Mouse (Mus musculus) G1E (cell line): ENCODE measurements around the gene Clcnka. TPM values are rescaled to one million over a fixed set of nuclear protein-coding genes. Genes with fewer than 3 reads are reported as not detected.

ENCODE experiments used
- ATAC-seq: 2 replicates; pipeline ENCODE4 v1.8.0; 2016; ENCODE audit warnings: mild to moderate bottlenecking; ENCODE audit not compliant: insufficient number of reproducible peaks, poor library complexity, low FRiP score, severe bottlenecking; ENCODE audit errors: extremely low read depth
- DNase-seq: peaks from one replicate; pipeline ENCODE4 v3.0.0; 2012; ENCODE audit warnings: low spot score
- H3K27me3 ChIP-seq: 2 replicates; pipeline ENCODE4 v1.6.1; 2012; ENCODE audit warnings: mild to moderate bottlenecking, low read length, inconsistent platforms; ENCODE audit not compliant: insufficient read depth
- H3K36me3 ChIP-seq: replicated peaks from 2 replicates; pipeline ENCODE3; 2012; ENCODE audit warnings: mild to moderate bottlenecking, inconsistent platforms
- H3K4me1 ChIP-seq: 2 replicates; pipeline ENCODE4 v1.6.1; 2012; ENCODE audit warnings: low read depth, low read length, inconsistent platforms, mixed read lengths; ENCODE audit not compliant: insufficient read depth
- H3K4me3 ChIP-seq: 2 replicates; pipeline ENCODE4 v1.5.1; 2012; ENCODE audit warnings: low read depth, mild to moderate bottlenecking, inconsistent platforms, low read length, moderate library complexity, mixed read lengths
- H3K9me3 ChIP-seq: replicated peaks from 2 replicates; pipeline ENCODE4 v1.6.1; 2012; ENCODE audit warnings: inconsistent platforms
- CTCF ChIP-seq: IDR thresholded peaks from 2 replicates; pipeline ENCODE4 v1.5.1; 2012; ENCODE audit warnings: low read depth, low read length, inconsistent platforms, mixed read lengths
- GATA1 ChIP-seq: IDR thresholded peaks from 2 replicates; pipeline ENCODE4 v1.6.1; 2012; ENCODE audit warnings: borderline replicate concordance, low read length, inconsistent platforms, mixed read lengths
- GATA2 ChIP-seq: IDR thresholded peaks from 2 replicates; pipeline ENCODE4 v1.6.1; 2012; ENCODE audit warnings: low read depth, low read length, inconsistent platforms, borderline replicate concordance
- POLR2AphosphoS5 ChIP-seq: IDR thresholded peaks from 2 replicates; pipeline ENCODE4 v1.6.1; 2012; ENCODE audit warnings: low read depth, low read length, inconsistent platforms; ENCODE audit not compliant: insufficient replicate concordance
- TAL1 ChIP-seq: conservative IDR thresholded peaks from 2 replicates; pipeline ENCODE4 v1.6.1; 2012; ENCODE audit warnings: low read depth, low read length, inconsistent platforms, mixed read lengths
- polyA plus RNA-seq: library from polyadenylated mRNA; stranded (reverse); fragments of >175 nt; gene quantifications from 2 replicates; pipeline ENCODE4 v1.2.3, GENCODE M21; 2012
- total RNA-seq, 2 experiments: library from RNA; stranded (forward) in 1 of 2; stranded (reverse) in 1 of 2; fragments of 200-1000 nt in 1 of 2; fragments of >200 nt in 1 of 2; fragmentation: Nextera tagmentation in 1 of 2; gene quantifications; 2 replicates each; pipeline ENCODE4 v1.2.3; 2014 to 2017

Clcnka gene
- total and polyA plus RNA-seq, 3 experiments: not detected

DNA sequence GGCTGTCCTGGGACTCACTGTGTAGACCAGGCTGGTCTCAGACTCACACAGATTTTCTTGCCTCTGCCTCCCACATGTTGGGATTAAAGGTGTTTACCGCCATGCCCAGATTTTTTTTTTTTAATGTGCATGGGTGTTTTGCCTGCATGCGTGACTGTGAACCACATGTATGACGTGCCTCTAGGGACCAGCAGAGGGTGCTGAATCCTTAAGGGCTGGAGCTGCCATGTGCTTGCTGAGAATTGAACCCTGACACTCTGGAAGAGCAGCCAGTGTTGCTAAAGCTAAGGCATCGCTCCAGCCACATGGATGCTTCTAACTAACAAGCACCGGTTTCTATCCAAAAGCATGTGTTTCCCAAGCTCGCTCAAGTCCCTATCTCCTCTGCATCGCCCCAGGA is 12.4 kb downstream of the Clcnka start:
- Histone ChIP-seq H3K36me3 (no peaks in the 10 kb centered on the region), H3K4me1 (no peaks in the 10 kb centered on the region; the same call in 1 of the 2 replicates), H3K9me3 (no peaks in the 10 kb centered on the region), H3K4me3 (no peak overlapping the region), H3K27me3 (peaks cover 18% of the 10 kb centered on the region; the same call in 1 of the 2 replicates)
- ATAC-seq: no peak
- DNase-seq: no peak
- TF ChIP-seq CTCF: no peak
- TF ChIP-seq GATA1: no peak
- TF ChIP-seq POLR2AphosphoS5: no peak
- TF ChIP-seq GATA2: no peak
- no peak for TF ChIP-seq TAL1

DNA sequence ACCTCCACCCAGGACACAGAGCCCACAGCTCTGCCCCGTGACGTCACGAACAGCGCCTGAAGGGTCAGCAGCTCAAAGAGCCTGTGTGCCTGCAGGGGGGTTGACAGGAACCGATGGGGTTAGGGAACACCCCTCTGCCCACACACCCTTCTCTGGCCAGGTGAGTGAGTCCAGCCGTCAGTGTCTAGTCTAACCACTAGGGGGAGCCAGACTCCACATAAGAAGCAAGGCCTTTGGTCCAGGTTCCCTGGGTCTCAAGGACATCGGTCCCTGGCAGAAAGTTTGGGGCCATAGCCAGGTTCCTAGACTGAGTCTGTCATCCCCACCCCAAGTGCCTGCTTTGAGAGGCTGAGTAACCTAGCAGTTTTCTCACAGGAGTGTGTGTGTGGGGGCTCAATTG is 13.2 kb downstream of the Clcnka start:
- DNase-seq (peak; percentile 60), ATAC-seq (0 out of 2 replicates have a peak, but pooled peaks have one; percentile 34)
- Histone ChIP-seq H3K27me3 (peaks cover 21% of the 10 kb centered on the region; the same call in 1 of the 2 replicates), H3K4me3 (no peak overlapping the region), H3K4me1 (no peaks in the 10 kb centered on the region; the same call in 1 of the 2 replicates), H3K36me3 (no peaks in the 10 kb centered on the region), H3K9me3 (no peaks in the 10 kb centered on the region)
- TF ChIP-seq GATA1: no peak
- peak; percentile 76 for TF ChIP-seq CTCF
- no peak for TF ChIP-seq GATA2
- no peak for TF ChIP-seq TAL1
- TF ChIP-seq POLR2AphosphoS5: no peak

- Histone ChIP-seq H3K27me3 (peaks cover 12% of the 10 kb centered on the region; the same call in 1 of the 2 replicates), H3K4me1 (no peaks in the 10 kb centered on the region; the same call in 1 of the 2 replicates), H3K36me3 (no peaks in the 10 kb centered on the region), H3K9me3 (no peaks in the 10 kb centered on the region), H3K4me3 (no peak overlapping the region)
- TF ChIP-seq POLR2AphosphoS5 (no peak), GATA1 (no peak), CTCF (no peak), TAL1 (no peak), GATA2 (no peak)
- DNase-seq (no peak), ATAC-seq (no peak)
These were observed 16.1 kb downstream of the Clcnka start for GRCm38 (mm10) chr4:141382406-141382805.

GRCm38 (mm10) chr4:141379674-141380073 is 18.9 kb downstream of the Clcnka start:
- DNase-seq (no peak), ATAC-seq (no peak)
- Histone ChIP-seq H3K4me3 (no peak overlapping the region), H3K36me3 (no peaks in the 10 kb centered on the region), H3K4me1 (no peaks in the 10 kb centered on the region), H3K9me3 (no peaks in the 10 kb centered on the region), H3K27me3 (peaks cover 18% of the 10 kb centered on the region; the same call in 1 of the 2 replicates)
- TF ChIP-seq CTCF (no peak), TAL1 (no peak), POLR2AphosphoS5 (no peak), GATA2 (no peak), GATA1 (no peak)

GRCm38 (mm10) chr4:141372426-141372825 is 26.1 kb downstream of the Clcnka start:
- Histone ChIP-seq H3K27me3 (peaks cover 17% of the 10 kb centered on the region), H3K36me3 (no peaks in the 10 kb centered on the region), H3K9me3 (no peaks in the 10 kb centered on the region), H3K4me3 (no peak overlapping the region), H3K4me1 (no peaks in the 10 kb centered on the region)
- TF ChIP-seq POLR2AphosphoS5: no peak
- TF ChIP-seq TAL1: no peak
- ATAC-seq (no peak), DNase-seq (no peak)

- no peak for ATAC-seq
- no peaks in the 10 kb centered on the region for H3K36me3 ChIP-seq
- TF ChIP-seq CTCF (no peak), GATA2 (no peak), TAL1 (no peak), GATA1 (no peak), POLR2AphosphoS5 (no peak)
- DNase-seq: no peak
- peaks cover 10% of the 10 kb centered on the region for H3K27me3 ChIP-seq
- no peaks in the 10 kb centered on the region for H3K9me3 ChIP-seq
- H3K4me1 ChIP-seq: no peaks in the 10 kb centered on the region
- no peak within 1 kb of the TSS for H3K4me3 ChIP-seq
These were observed 30.3 kb downstream of the Clcnka start, which contains the start of gene Fam131c for GRCm38 (mm10) chr4:141367997-141368791. Fam131c (plus strand) TSS chr4:141368220.
